Mouse (Mus musculus) colon, adult 2 months (tissue): Measurements from ENCODE around the gene Olfr456. TPM values are rescaled to one million over a fixed set of nuclear protein-coding genes. Genes with fewer than 3 reads are reported as not detected.

Experiments used
- polyA plus RNA-seq: library from polyadenylated mRNA; depleted of rRNA; stranded (reverse); fragments of >200 nt; gene quantifications from 2 replicates; pipeline ENCODE4 v1.2.3, GENCODE M21; 2012; rRNA removed

Olfr456 gene
- polyA plus RNA-seq, result not detected in 2 replicates

GRCm38 (mm10) chr6:42487114-42487513 is at the start of gene Olfr456:
Gene Olfr456, minus strand, starts transcription at chr6:42487214.

GRCm38 (mm10) chr6:42476235-42476634 is 10.8 kb downstream of the Olfr456 start, which contains the start of gene Olfr457:
Gene Olfr457, minus strand, starts transcription at chr6:42476335.

GRCm38 (mm10) chr6:42465096-42465495 is 21.9 kb downstream of the Olfr456 start, which contains the start of gene Olfr458:
Gene Olfr458, minus strand, starts transcription at chr6:42465196.

Other genes starting within 250 kb of the Olfr456 start
- 33.0 and 43.9 TPM in 2 replicates for gene Gstk1, start 241.3 kb downstream of the Olfr456 start, polyA plus RNA-seq
- gene Tmem139, start 225.2 kb downstream of the Olfr456 start, polyA plus RNA-seq, result 34.0 and 39.1 TPM in 2 replicates
- 31.2 and 32.0 TPM in 2 replicates for gene Casp2, start 222.2 kb downstream of the Olfr456 start, polyA plus RNA-seq
- gene Clcn1, start 200.5 kb downstream of the Olfr456 start, polyA plus RNA-seq, result 0.08 and 0.38 TPM in 2 replicates
- gene Fam131b, start 162.6 kb downstream of the Olfr456 start, polyA plus RNA-seq, result 0.40 and 0.52 TPM in 2 replicates
- gene Zyx, start 137.6 kb downstream of the Olfr456 start, polyA plus RNA-seq, result 140 and 165 TPM in 2 replicates
- gene Epha1, start 113.9 kb downstream of the Olfr456 start, polyA plus RNA-seq, result 23.0 and 25.5 TPM in 2 replicates
- gene Tas2r143, start 87.0 kb downstream of the Olfr456 start, polyA plus RNA-seq, result 0.27 TPM in 1 of 2 replicates, not detected in the other
- gene Tas2r135, start 81.8 kb downstream of the Olfr456 start, polyA plus RNA-seq, result not detected in 2 replicates
- not detected in 2 replicates for gene Tas2r126, start 52.7 kb downstream of the Olfr456 start, polyA plus RNA-seq
- gene Olfr458, start 22.0 kb downstream of the Olfr456 start, polyA plus RNA-seq, result not detected in 2 replicates
- not detected in 2 replicates for gene Olfr457, start 10.9 kb downstream of the Olfr456 start, polyA plus RNA-seq
- gene Olfr455, start 60.4 kb upstream of the Olfr456 start, polyA plus RNA-seq, result not detected in 2 replicates
- gene Tcaf3, start 110.5 kb upstream of the Olfr456 start, polyA plus RNA-seq, result not detected in 2 replicates
- 3.1 and 4.4 TPM in 2 replicates for gene Tcaf2, start 158.0 kb upstream of the Olfr456 start, polyA plus RNA-seq
- gene Tcaf1, start 222.9 kb upstream of the Olfr456 start, polyA plus RNA-seq, result 10.1 and 10.5 TPM in 2 replicates